In the genomic region with DNA sequence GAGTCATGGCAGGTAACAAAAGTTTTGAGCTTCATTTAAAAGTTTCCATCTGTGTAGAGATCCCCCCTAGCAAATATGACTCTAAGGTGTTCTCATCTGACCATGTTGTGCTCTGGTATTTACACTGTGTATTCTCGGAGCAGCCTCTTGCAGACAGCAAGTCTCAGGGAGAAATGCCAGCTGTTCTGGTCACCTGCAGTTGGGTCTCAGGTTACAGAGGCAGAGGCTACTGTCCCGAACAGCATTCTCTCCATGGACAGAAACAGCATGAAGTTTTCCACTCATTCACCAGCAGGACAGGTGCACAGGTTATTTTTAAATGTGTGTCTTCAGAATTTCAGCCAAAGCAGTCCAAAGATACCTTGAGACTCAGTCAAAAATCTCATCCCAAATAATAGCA, we compare ENCODE assay signal across 25 mouse cellular contexts. TPM values are rescaled to one million over a fixed set of nuclear protein-coding genes. Genes with fewer than 3 reads are reported as not detected.
DNase-seq lines count a peak whose midpoint lies in the region; ATAC-seq and TF ChIP-seq lines count a peak whose summit lies in the region.
"Had no signal": no experiment of that assay in that cellular context is flagged by ENCODE, and none has a peak within 500 bp of the region (broad histone marks: within the 10 kb centered on the region; RNA-seq: fewer than 3 reads in every experiment).

No protein-coding gene starts in this region.

- no peaks in the 10 kb centered on the region for H3K27me3 ChIP-seq in limb, embryonic 14.5 days (ENCODE audit: control insufficient read depth, insufficient read depth, low read length)
- H3K27me3 ChIP-seq in limb, embryonic 10.5 days (ENCODE audit: low read depth, poor library complexity, severe bottlenecking): no peaks in the 10 kb centered on the region
- no peaks in the 10 kb centered on the region for H3K27me3 ChIP-seq in embryonic facial prominence, embryonic 10.5 days (replicated peaks; ENCODE audit: low read depth, poor library complexity, severe bottlenecking)
- no peaks in the 10 kb centered on the region for H3K27me3 ChIP-seq in myocyte (ENCODE audit: control insufficient read depth, insufficient read depth, insufficient read length)
- H3K27me3 ChIP-seq: embryonic facial prominence, embryonic 15.5 days; hindbrain, embryonic 12.5 days had no signal

- WGBS in limb, embryonic 14.5 days: 13% methylated on average over 2 of the region's 2 CpGs
- 15% methylated on average over 2 of the region's 2 CpGs for WGBS in limb, embryonic 10.5 days
- WGBS in embryonic facial prominence, embryonic 10.5 days: 22% methylated on average over 2 of the region's 2 CpGs

- ATAC-seq in limb, embryonic 14.5 days (ENCODE audit: low FRiP score, low read depth): peak; percentile 47; the same call in 1 of the 2 replicates
- ATAC-seq: forebrain, embryonic 14.5 days; hindbrain, embryonic 16.5 days; inflammation-experienced regulatory T-cells, adult 6 months had no signal

- no peaks in the 10 kb centered on the region for H3K4me1 ChIP-seq in limb, embryonic 14.5 days (ENCODE audit: control insufficient read depth, insufficient read depth, low read length)
- H3K4me1 ChIP-seq in limb, embryonic 10.5 days: peaks cover 15% of the 10 kb centered on the region
- H3K4me1 ChIP-seq in embryonic facial prominence, embryonic 10.5 days: peaks cover 23% of the 10 kb centered on the region
- H3K4me1 ChIP-seq: embryonic facial prominence, embryonic 15.5 days had no signal

- peak; percentile 62 for DNase-seq in gastrocnemius, adult 2 months
- DNase-seq in gastrocnemius, postnatal 4 days (ENCODE audit: low spot score in 2 of 2): no peak
- DNase-seq in limb, embryonic 14.5 days (ENCODE audit: low spot score): no peak
- no peak for DNase-seq in limb, embryonic 10.5 days (ENCODE audit: low spot score)
- peak; percentile 22 for DNase-seq in embryonic facial prominence, embryonic 10.5 days (ENCODE audit: low spot score)
- no peak for DNase-seq in cerebellum, adult 11 months
- no peak for DNase-seq in left cerebral cortex, adult 9 months (ENCODE audit: low spot score in 2 of 2)
- DNase-seq: adrenal gland, postnatal 10 days; cerebellum, adult 11-12 months; cerebellum, adult 9-10 months; cerebellum, postnatal 36 days; gastrocnemius, postnatal 36 days; heart, adult 18-20 months; heart, postnatal 10 days; heart, postnatal 4 days had no signal

- H3K9me3 ChIP-seq in limb, embryonic 14.5 days (ENCODE audit: control insufficient read depth, low read length): no peaks in the 10 kb centered on the region
- H3K9me3 ChIP-seq in limb, embryonic 10.5 days (replicated peaks): no peaks in the 10 kb centered on the region
- H3K9me3 ChIP-seq in embryonic facial prominence, embryonic 10.5 days: no peaks in the 10 kb centered on the region
- H3K9me3 ChIP-seq: embryonic facial prominence, embryonic 15.5 days; forebrain, embryonic 10.5 days; G1E; heart, embryonic 10.5 days; hindbrain, embryonic 12.5 days had no signal

- no peak for TF ChIP-seq POLR2A in limb, embryonic 14.5 days (IDR thresholded peaks at IDR 0.05; ENCODE audit: borderline replicate concordance, extremely low read depth, insufficient read depth, insufficient read length)
- TF ChIP-seq POLR2A in myocyte (IDR thresholded peaks at IDR 0.05; ENCODE audit: insufficient read length, low read depth): no peak

- H3K79me2 ChIP-seq in myocyte (ENCODE audit: control insufficient read depth, insufficient read depth): no peaks in the 10 kb centered on the region

- no peaks in the 10 kb centered on the region for H3K36me3 ChIP-seq in limb, embryonic 14.5 days (ENCODE audit: control insufficient read depth, insufficient read depth, low read length)
- no peaks in the 10 kb centered on the region for H3K36me3 ChIP-seq in limb, embryonic 10.5 days
- no peaks in the 10 kb centered on the region for H3K36me3 ChIP-seq in embryonic facial prominence, embryonic 10.5 days (replicated peaks)
- H3K36me3 ChIP-seq in myocyte (ENCODE audit: control insufficient read depth, insufficient read depth): no peaks in the 10 kb centered on the region
- H3K36me3 ChIP-seq: embryonic facial prominence, embryonic 15.5 days; forebrain, embryonic 10.5 days; G1E; heart, embryonic 10.5 days; hindbrain, embryonic 12.5 days had no signal

- no peak overlapping the region for H3K4me2 ChIP-seq in limb, embryonic 14.5 days (replicated peaks; ENCODE audit: low read depth, low read length, severe bottlenecking)
- no peak overlapping the region for H3K4me2 ChIP-seq in myocyte (ENCODE audit: low read depth)
- H3K4me2 ChIP-seq: embryonic facial prominence, embryonic 15.5 days; hindbrain, embryonic 12.5 days had no signal

- H3K4me3 ChIP-seq in gastrocnemius, adult 2 months: no peak overlapping the region
- no peak overlapping the region for H3K4me3 ChIP-seq in limb, embryonic 14.5 days (replicated peaks; ENCODE audit: low read length)
- no peak overlapping the region for H3K4me3 ChIP-seq in limb, embryonic 10.5 days
- no peak overlapping the region for H3K4me3 ChIP-seq in embryonic facial prominence, embryonic 10.5 days
- H3K4me3 ChIP-seq in myocyte: no peak overlapping the region
- H3K4me3 ChIP-seq: embryonic facial prominence, embryonic 15.5 days; erythroblast, embryonic 14.5 days; forebrain, embryonic 10.5 days; heart, embryonic 10.5 days; hindbrain, embryonic 12.5 days had no signal

- intact Hi-C loops in gastrocnemius, adult 2 months (cut with DNase I): loop anchor here (2.0 kb wide), 2 partner anchors 16 to 34 kb away; no protein-coding TSS in a partner anchor

- TF ChIP-seq CTCF in gastrocnemius, adult 2 months (IDR thresholded peaks at IDR 0.05): no peak

- H3K9ac ChIP-seq in limb, embryonic 14.5 days (ENCODE audit: low read depth, low read length, severe bottlenecking): no peak overlapping the region
- H3K9ac ChIP-seq: embryonic facial prominence, embryonic 15.5 days; hindbrain, embryonic 12.5 days had no signal

- no peak overlapping the region for H3ac ChIP-seq in myocyte (ENCODE audit: control insufficient read depth, insufficient read length)

- peak overlapping the region; percentile 78 for H3K27ac ChIP-seq in gastrocnemius, adult 2 months
- no peak overlapping the region for H3K27ac ChIP-seq in limb, embryonic 14.5 days (replicated peaks; ENCODE audit: low read depth, low read length)
- H3K27ac ChIP-seq in limb, embryonic 10.5 days: no peak overlapping the region
- no peak overlapping the region for H3K27ac ChIP-seq in embryonic facial prominence, embryonic 10.5 days (replicated peaks)
- H3K27ac ChIP-seq: embryonic facial prominence, embryonic 15.5 days; forebrain, embryonic 10.5 days; heart, embryonic 10.5 days; hindbrain, embryonic 12.5 days had no signal

TF ChIP-seq in myocyte, 11 proteins besides CTCF, POLR2A, EP300 and RAD21:
- TF ChIP-seq USF1 (IDR thresholded peaks at IDR 0.05; ENCODE audit: low read depth) (no peak), REST (IDR thresholded peaks at IDR 0.05; ENCODE audit: insufficient read depth, insufficient read length) (no peak), MAX (IDR thresholded peaks at IDR 0.05; ENCODE audit: low read depth) (no peak), TCF12 (IDR thresholded peaks at IDR 0.05; ENCODE audit: insufficient read depth, poor library complexity, severe bottlenecking) (peak; percentile 59), MYOD1 (IDR thresholded peaks at IDR 0.05; ENCODE audit: control insufficient read depth in 1 of 3, insufficient read length in 2 of 3, low read depth in 2 of 3) (peak in 2 of 3 experiments; percentile 52 to 83), MYOG (IDR thresholded peaks at IDR 0.05; ENCODE audit: control insufficient read depth in 1 of 3, insufficient read depth in 1 of 3, insufficient read length in 2 of 3, low read depth in 2 of 3) (peak; percentile 21 to 87 (median 25))

RNA-seq across cellular contexts. Expression of a gene that starts 50.1 kb away (rescaled TPM):
- total RNA-seq in gastrocnemius, adult 2 months (2021): 10 to 100 TPM; 10.5 to 14.0 TPM
- total RNA-seq in gastrocnemius, postnatal 4 days (2021): 10 to 100 TPM; 47.2 to 48.9 TPM
- polyA plus RNA-seq in limb, embryonic 14.5 days (2012; rRNA removed): 24.9 and 34.7 TPM in 2 replicates
- polyA plus RNA-seq in limb, embryonic 14.5 days (2014; fragmentation: Nextera tagmentation; extraction: Ambion mirVana): 14.0 and 15.0 TPM in 2 replicates
- polyA plus RNA-seq in limb, embryonic 10.5 days (2016; fragmentation: Nextera tagmentation; extraction: Ambion mirVana): 6.6 and 8.2 TPM in 2 replicates
- polyA plus RNA-seq in embryonic facial prominence, embryonic 10.5 days (2016; fragmentation: Nextera tagmentation; extraction: Ambion mirVana): 7.2 and 8.2 TPM in 2 replicates
- polyA plus RNA-seq in myocyte (2012; fragmentation: generic; extraction: Trizol): 27.5 TPM
- polyA plus RNA-seq: G1E had no signal

Comparison
In these comparisons a context has a peak if more than half of its experiments do, and no peak if none do; other contexts are left out.
1. DNase-seq: peak in gastrocnemius, adult 2 months (single experiment) and embryonic facial prominence, embryonic 10.5 days (single experiment); none in gastrocnemius, postnatal 4 days (0 of 2), limb, embryonic 14.5 days (single experiment), limb, embryonic 10.5 days (single experiment), cerebellum, adult 11 months (single experiment) and left cerebral cortex, adult 9 months (0 of 2).